Mouse (Mus musculus) spleen, adult 2 months (tissue): Measurements from ENCODE around the gene AA467197. TPM values are rescaled to one million over a fixed set of nuclear protein-coding genes. Genes with fewer than 3 reads are reported as not detected.

Experiments used
- DNase-seq, 2 experiments: peaks; one replicate each; pipeline versions ENCODE4 v3.0.0 to v3.0.0-alpha.2; 2012 to 2021; ENCODE audit warnings: low spot score in 2 of 2, low read depth in 1 of 2
- H3K27ac ChIP-seq: fragments of 200-500 bp; 2 replicates; pipeline ENCODE4 v1.5.1; 2012; ENCODE audit warnings: low read length, inconsistent platforms; ENCODE audit not compliant: insufficient read depth
- H3K27me3 ChIP-seq: fragments of 200-500 bp; 2 replicates; pipeline ENCODE4 v1.6.1; 2012; ENCODE audit warnings: mild to moderate bottlenecking, moderate library complexity, low read length, inconsistent platforms; ENCODE audit not compliant: control insufficient read depth, insufficient read depth
- H3K36me3 ChIP-seq: fragments of 200-500 bp; 2 replicates; pipeline ENCODE4 v1.6.1; 2012; ENCODE audit warnings: mild to moderate bottlenecking, low read length, inconsistent platforms; ENCODE audit not compliant: control insufficient read depth, insufficient read depth
- H3K4me1 ChIP-seq: fragments of 200-500 bp; 2 replicates; pipeline ENCODE4 v1.6.1; 2011; ENCODE audit warnings: inconsistent platforms; ENCODE audit not compliant: control insufficient read depth, insufficient read depth, insufficient read length
- H3K4me3 ChIP-seq: fragments of 200-500 bp; 2 replicates; pipeline ENCODE4 v1.5.1; 2011; ENCODE audit warnings: mild to moderate bottlenecking, inconsistent platforms; ENCODE audit not compliant: insufficient read depth, insufficient read length; ENCODE audit errors: extremely low read depth
- CTCF ChIP-seq: fragments of 200-500 bp; IDR thresholded peaks from 2 replicates; pipeline ENCODE4 v1.5.1; 2011; ENCODE audit warnings: mild to moderate bottlenecking, inconsistent platforms; ENCODE audit not compliant: insufficient read depth, insufficient read length, insufficient replicate concordance; ENCODE audit errors: extremely low read depth
- POLR2A ChIP-seq: fragments of 200-500 bp; IDR thresholded peaks from 2 replicates; pipeline ENCODE4 v1.6.1; 2011; ENCODE audit warnings: low read depth, low read length, inconsistent platforms
- WGBS: fragments of 180-500 bp; shearing (Covaris S2); methylation state at CpG from one replicate; pipeline ENCODE4 v1.1.7; 2018; 5-methylcytosine and 5-hydroxymethylcytosine counted together
- polyA plus RNA-seq: library from polyadenylated mRNA; depleted of rRNA; stranded (reverse); fragments of >200 nt; gene quantifications from 2 replicates; pipeline ENCODE4 v1.2.3, GENCODE M21; 2012

Gene AA467197
- polyA plus RNA-seq, 1 experiment = 0.18 TPM

- Histone ChIP-seq H3K27ac (no peak overlapping the region), H3K4me1 (no peaks in the 10 kb centered on the region), H3K4me3 (no peak overlapping the region), H3K36me3 (no peaks in the 10 kb centered on the region), H3K27me3 (no peaks in the 10 kb centered on the region)
- no peak for TF ChIP-seq POLR2A
- no peak for TF ChIP-seq CTCF
- WGBS = 84% methylated on average over 9 of the region's 9 CpGs
- no peak for DNase-seq
Observed at GRCm38 (mm10) chr2:122621337-122622110, 15.3 kb upstream of the AA467197 start.

DNA sequence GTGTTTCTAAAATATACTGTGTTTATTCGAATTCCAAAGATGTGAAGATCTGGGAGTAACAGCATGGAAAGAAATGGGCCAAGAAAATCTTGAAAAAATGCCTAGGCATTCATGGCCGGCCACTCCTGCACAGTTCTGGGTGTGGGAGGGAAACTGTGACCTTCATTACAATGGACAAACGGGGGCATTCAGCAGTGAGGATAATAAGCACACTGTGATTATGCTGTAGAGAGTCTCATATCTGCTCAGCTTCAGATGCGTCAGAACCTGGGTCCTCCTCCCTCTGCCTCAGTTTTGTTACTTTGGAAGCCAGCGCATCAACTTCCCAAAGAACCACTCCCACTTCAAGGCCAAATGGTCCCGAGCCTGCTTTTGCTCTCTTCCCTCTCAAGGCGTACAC is 10.9 kb upstream of the AA467197 start:
- Histone ChIP-seq H3K27me3 (no peaks in the 10 kb centered on the region), H3K27ac (no peak overlapping the region), H3K4me3 (no peak overlapping the region), H3K4me1 (no peaks in the 10 kb centered on the region; the same call in 1 of the 2 replicates), H3K36me3 (no peaks in the 10 kb centered on the region)
- WGBS = 78% methylated on average over 7 of the region's 7 CpGs
- TF ChIP-seq CTCF = no peak
- no peak for TF ChIP-seq POLR2A
- no peak for DNase-seq

GRCm38 (mm10) chr2:122628976-122629375 is 7.8 kb upstream of the AA467197 start:
- H3K36me3 ChIP-seq = peaks cover 3% of the 10 kb centered on the region; the same call in 1 of the 2 replicates
- no peaks in the 10 kb centered on the region for H3K27me3 ChIP-seq
- no peak overlapping the region for H3K27ac ChIP-seq
- TF ChIP-seq CTCF = peak; percentile 74; the same call in 1 of the 2 replicates
- TF ChIP-seq POLR2A = no peak
- DNase-seq = peak; percentile 68 to 71
- peaks cover 3% of the 10 kb centered on the region for H3K4me1 ChIP-seq
- 3% methylated on average over 7 of the region's 7 CpGs for WGBS
- no peak overlapping the region for H3K4me3 ChIP-seq

- peaks cover 3% of the 10 kb centered on the region for H3K4me1 ChIP-seq
- H3K27ac ChIP-seq = no peak overlapping the region
- DNase-seq = no peak
- H3K27me3 ChIP-seq = no peaks in the 10 kb centered on the region
- H3K4me3 ChIP-seq = no peak overlapping the region; the same call in 1 of the 2 replicates
- 60% methylated on average over 6 of the region's 6 CpGs for WGBS
- TF ChIP-seq POLR2A (no peak), CTCF (no peak)
- H3K36me3 ChIP-seq = peaks cover 3% of the 10 kb centered on the region; the same call in 1 of the 2 replicates
Observed at GRCm38 (mm10) chr2:122629871-122630270, 6.9 kb upstream of the AA467197 start.

DNA sequence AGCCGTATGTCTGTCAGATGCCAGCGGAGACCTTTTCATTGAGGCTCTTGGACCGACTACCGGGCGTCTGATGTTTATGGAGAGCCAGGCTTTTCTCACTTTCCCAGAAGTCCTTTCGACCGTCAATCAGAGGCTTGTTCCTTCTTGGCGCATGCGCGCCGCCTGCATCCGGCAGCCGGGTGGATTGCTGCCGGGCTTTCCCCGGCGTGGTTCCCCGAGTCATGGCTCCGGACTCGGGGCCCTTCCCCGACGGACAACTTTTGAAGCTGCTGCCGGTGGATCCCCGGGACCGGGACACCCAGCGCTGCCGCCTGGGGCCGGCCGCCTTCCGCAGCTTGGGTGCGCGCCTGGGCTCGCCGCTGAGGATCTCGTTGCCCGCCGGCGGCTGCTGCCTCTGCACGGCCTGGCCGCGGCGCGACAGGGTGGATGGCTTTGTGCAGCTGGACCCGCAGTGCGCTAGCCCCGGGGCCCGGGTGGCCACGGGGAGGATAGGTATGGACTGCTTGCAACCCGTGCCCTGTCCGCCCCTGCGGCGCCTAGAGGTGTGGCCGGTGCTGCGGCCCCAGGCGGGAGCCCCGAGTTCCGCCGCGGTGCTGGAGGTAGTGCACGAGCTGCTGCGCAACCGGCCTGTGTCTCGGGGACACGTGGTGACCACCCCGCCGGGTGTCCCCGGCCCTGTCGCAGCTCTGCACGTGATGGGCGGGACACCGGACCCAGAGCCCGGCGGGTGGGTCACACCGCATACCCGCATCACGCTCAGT is 6.1 kb upstream of the AA467197 start:
- WGBS = under 1% methylated on average over 75 of the region's 75 CpGs
- peaks cover 3% of the 10 kb centered on the region for H3K4me1 ChIP-seq
- H3K27me3 ChIP-seq = no peaks in the 10 kb centered on the region
- H3K27ac ChIP-seq = peak overlapping the region; percentile 77
- H3K4me3 ChIP-seq = peak overlapping the region; percentile 97
- H3K36me3 ChIP-seq = peaks cover 3% of the 10 kb centered on the region; the same call in 1 of the 2 replicates
- DNase-seq = peak; percentile 74 to 86
- TF ChIP-seq CTCF (no peak), POLR2A (peak; percentile 41; the same call in 1 of the 2 replicates)

DNA sequence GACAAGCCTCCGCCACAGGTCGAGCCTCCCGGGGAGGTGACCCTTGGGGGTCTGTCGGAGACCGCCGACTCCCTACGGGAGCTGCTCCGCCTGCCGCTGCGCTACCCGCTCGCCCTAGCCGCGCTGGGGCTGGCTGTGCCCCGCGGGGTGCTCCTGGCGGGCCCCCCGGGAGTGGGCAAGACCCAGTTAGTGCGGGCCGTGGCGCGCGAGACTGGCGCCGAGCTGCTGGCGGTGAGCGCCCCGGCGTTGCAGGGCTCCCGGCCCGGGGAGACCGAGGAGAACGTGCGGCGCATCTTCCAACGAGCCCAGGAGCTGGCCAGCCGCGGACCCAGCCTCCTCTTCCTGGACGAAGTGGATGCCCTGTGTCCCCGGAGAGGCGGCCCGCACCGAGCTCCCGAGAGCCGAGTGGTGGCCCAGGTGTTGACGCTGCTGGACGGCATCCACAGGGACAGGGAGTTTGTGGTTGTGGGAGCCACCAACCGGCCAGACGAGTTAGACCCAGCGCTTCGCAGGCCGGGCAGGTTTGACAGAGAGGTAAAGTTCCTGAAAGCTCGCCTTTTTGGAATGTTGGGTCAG is 5.5 kb upstream of the AA467197 start:
- TF ChIP-seq POLR2A (no peak), CTCF (no peak)
- 1% methylated on average over 53 of the region's 53 CpGs for WGBS
- DNase-seq = no peak

More for the DNA sequence above, 5.5 kb upstream of the AA467197 start:
- H3K4me3 ChIP-seq = peak overlapping the region; percentile 97
- no peak overlapping the region for H3K27ac ChIP-seq
- peaks cover 3% of the 10 kb centered on the region for H3K4me1 ChIP-seq
- no peaks in the 10 kb centered on the region for H3K27me3 ChIP-seq
- peaks cover 3% of the 10 kb centered on the region; the same call in 1 of the 2 replicates for H3K36me3 ChIP-seq
